21 mouse cellular contexts compared by ENCODE assay signal in genomic region chr14:37163277-37163956, GRCm38 (mm10). TPM values are rescaled to one million over a fixed set of nuclear protein-coding genes. Genes with fewer than 3 reads are reported as not detected.
DNase-seq lines count a peak whose midpoint lies in the region; ATAC-seq and TF ChIP-seq lines count a peak whose summit lies in the region.
"Had no signal": no experiment of that assay in that cellular context is flagged by ENCODE, and none has a peak within 500 bp of the region (broad histone marks: within the 10 kb centered on the region; RNA-seq: fewer than 3 reads in every experiment).

No protein-coding gene starts in this region.

- H3K27ac ChIP-seq in intestine, embryonic 15.5 days, result no peak overlapping the region
- H3K27ac ChIP-seq in intestine, postnatal 0 days (ENCODE audit: low read depth, low read length), result no peak overlapping the region
- peak overlapping the region; percentile 93 for H3K27ac ChIP-seq in liver, embryonic 13.5 days
- H3K27ac ChIP-seq: forebrain, embryonic 12.5 days; limb, embryonic 15.5 days; neural tube, embryonic 13.5 days had no signal

- H3K9me3 ChIP-seq in intestine, embryonic 15.5 days, result no peaks in the 10 kb centered on the region
- no peaks in the 10 kb centered on the region for H3K9me3 ChIP-seq in intestine, postnatal 0 days (ENCODE audit: control insufficient read depth)
- no peaks in the 10 kb centered on the region for H3K9me3 ChIP-seq in liver, embryonic 13.5 days (replicated peaks)
- H3K9me3 ChIP-seq: forebrain, embryonic 12.5 days; limb, embryonic 15.5 days; neural tube, embryonic 13.5 days had no signal

- no peak overlapping the region for H3K4me2 ChIP-seq in intestine, embryonic 15.5 days (replicated peaks)
- H3K4me2 ChIP-seq in intestine, postnatal 0 days (replicated peaks; ENCODE audit: low read depth), result no peak overlapping the region
- H3K4me2 ChIP-seq in liver, embryonic 13.5 days, result peak overlapping the region; percentile 54
- H3K4me2 ChIP-seq: forebrain, embryonic 12.5 days; limb, embryonic 15.5 days; midbrain, embryonic 11.5 days; neural tube, embryonic 13.5 days had no signal

- intact Hi-C loops in gastrocnemius, postnatal 14 days (cut with DNase I; ENCODE audit: low total_unique reads), result no loop called here

- H3K27me3 ChIP-seq in intestine, embryonic 15.5 days (replicated peaks), result no peaks in the 10 kb centered on the region
- H3K27me3 ChIP-seq in intestine, postnatal 0 days (replicated peaks; ENCODE audit: control insufficient read depth, insufficient read depth, low read length), result no peaks in the 10 kb centered on the region
- no peaks in the 10 kb centered on the region for H3K27me3 ChIP-seq in liver, embryonic 13.5 days
- H3K27me3 ChIP-seq: CH12.LX; forebrain, embryonic 12.5 days; limb, embryonic 15.5 days; neural tube, embryonic 13.5 days had no signal

- H3K9ac ChIP-seq in intestine, embryonic 15.5 days, result no peak overlapping the region
- H3K9ac ChIP-seq in intestine, postnatal 0 days (ENCODE audit: low read depth, low read length), result no peak overlapping the region
- peak overlapping the region; percentile 59 for H3K9ac ChIP-seq in liver, embryonic 13.5 days
- H3K9ac ChIP-seq: forebrain, embryonic 12.5 days; limb, embryonic 15.5 days; neural tube, embryonic 13.5 days had no signal

- H3K4me3 ChIP-seq in intestine, embryonic 15.5 days (replicated peaks), result no peak overlapping the region
- H3K4me3 ChIP-seq in intestine, postnatal 0 days (ENCODE audit: low read depth, low read length), result no peak overlapping the region
- H3K4me3 ChIP-seq in liver, embryonic 13.5 days (replicated peaks), result no peak overlapping the region
- H3K4me3 ChIP-seq: forebrain, embryonic 12.5 days; limb, embryonic 15.5 days; neural tube, embryonic 13.5 days had no signal

- TF ChIP-seq CTCF in intestine, postnatal 0 days (IDR thresholded peaks at IDR 0.05; ENCODE audit: low read depth), result no peak

- no peaks in the 10 kb centered on the region for H3K36me3 ChIP-seq in intestine, embryonic 15.5 days
- no peaks in the 10 kb centered on the region for H3K36me3 ChIP-seq in intestine, postnatal 0 days (ENCODE audit: control insufficient read depth, insufficient read depth)
- H3K36me3 ChIP-seq in liver, embryonic 13.5 days, result no peaks in the 10 kb centered on the region
- H3K36me3 ChIP-seq: forebrain, embryonic 12.5 days; limb, embryonic 15.5 days; neural tube, embryonic 13.5 days had no signal

- ATAC-seq in intestine, embryonic 15.5 days, result peak; percentile 49; the same call in 1 of the 2 replicates
- ATAC-seq in intestine, postnatal 0 days, result no peak
- peak; percentile 67 for ATAC-seq in common myeloid progenitor, adult 5-6 weeks (replicated peaks; ENCODE audit: low read depth, poor library complexity, severe bottlenecking)
- peak; percentile 98 for ATAC-seq in liver, embryonic 13.5 days (ENCODE audit: low read depth)
- ATAC-seq: hindbrain, embryonic 16.5 days had no signal

- peak; percentile 54 for DNase-seq in liver, embryonic 13.5 days
- peak; percentile 34 to 71 for DNase-seq in spleen, postnatal 36 days (ENCODE audit: low spot score in 2 of 2)
- no peak for DNase-seq in kidney, adult 9 months
- DNase-seq in gastrocnemius, postnatal 14 days, result no peak
- DNase-seq: adrenal gland, postnatal 14 days; cerebellum, adult 8-10 months; gastrocnemius, postnatal 36 days; heart, postnatal 4 days; kidney, adult 2 months; kidney, postnatal 4 days; lung, postnatal 14 days had no signal

- no peaks in the 10 kb centered on the region for H3K4me1 ChIP-seq in intestine, embryonic 15.5 days (replicated peaks)
- no peaks in the 10 kb centered on the region for H3K4me1 ChIP-seq in intestine, postnatal 0 days (replicated peaks; ENCODE audit: control insufficient read depth, insufficient read depth, low read length)
- peaks cover 36% of the 10 kb centered on the region for H3K4me1 ChIP-seq in liver, embryonic 13.5 days (replicated peaks)
- H3K4me1 ChIP-seq: forebrain, embryonic 12.5 days; limb, embryonic 15.5 days; neural tube, embryonic 13.5 days had no signal

- 60% methylated on average over 4 of the region's 4 CpGs for WGBS in intestine, embryonic 15.5 days
- WGBS in intestine, postnatal 0 days, result 62% methylated on average over 4 of the region's 4 CpGs
- 30% methylated on average over 4 of the region's 4 CpGs for WGBS in liver, embryonic 13.5 days (ENCODE audit: insufficient replicate concordance)

RNA-seq across cellular contexts. Expression of gene Ghitm, which starts 28.3 kb away (rescaled TPM):
- 300 and 309 TPM in 2 replicates for polyA plus RNA-seq in intestine, embryonic 15.5 days (2015; fragmentation: Nextera tagmentation; extraction: Ambion mirVana)
- polyA plus RNA-seq in intestine, postnatal 0 days (2015; fragmentation: Nextera tagmentation; extraction: Ambion mirVana), result 278 and 283 TPM in 2 replicates
- 111 and 123 TPM in 2 replicates for total RNA-seq in common myeloid progenitor, adult 5-6 weeks (2017)
- 265 and 293 TPM in 2 replicates for polyA plus RNA-seq in liver, embryonic 13.5 days (2015; fragmentation: Nextera tagmentation; extraction: Ambion mirVana)
- 100 to 1,000 TPM; 262 to 295 TPM for total RNA-seq in gastrocnemius, postnatal 14 days (2021)

RNA-seq across cellular contexts. Expression of gene 2610528A11Rik, which starts 49.6 kb away (rescaled TPM):
- 59.3 and 59.7 TPM in 2 replicates for polyA plus RNA-seq in intestine, embryonic 15.5 days (2015; fragmentation: Nextera tagmentation; extraction: Ambion mirVana)
- polyA plus RNA-seq in intestine, postnatal 0 days (2015; fragmentation: Nextera tagmentation; extraction: Ambion mirVana), result 10.5 and 45.5 TPM in 2 replicates
- 2.8 TPM in 1 of 2 replicates, not detected in the other for total RNA-seq in common myeloid progenitor, adult 5-6 weeks (2017)
- 0.18 and 0.30 TPM in 2 replicates for polyA plus RNA-seq in liver, embryonic 13.5 days (2015; fragmentation: Nextera tagmentation; extraction: Ambion mirVana)
- total RNA-seq in gastrocnemius, postnatal 14 days (2021), result under 1 TPM in 1 of 2 experiments, not detected in 1; 0.47 TPM
- total RNA-seq: CH12.LX; layer of hippocampus, postnatal 10 days had no signal
- polyA plus RNA-seq: forebrain, embryonic 12.5 days; midbrain, embryonic 11.5 days had no signal

Comparison
In these comparisons a context has a peak if more than half of its experiments do, and no peak if none do; other contexts are left out.
1. DNase-seq: peak in liver, embryonic 13.5 days (single experiment) and spleen, postnatal 36 days (2 of 2); none in kidney, adult 9 months (single experiment) and gastrocnemius, postnatal 14 days (single experiment).